Mouse (Mus musculus) hindbrain, embryonic 16.5 days (tissue): ENCODE measurements around the gene Gpank1. TPM values are rescaled to one million over a fixed set of nuclear protein-coding genes. Genes with fewer than 3 reads are reported as not detected.
"Not testable (repeated sequence)": the region's sequence is repeated elsewhere in the genome, so short reads cannot be mapped to it uniquely, and the experiment has no call there.

Experiments
- ATAC-seq: fragments of 200-750 bp; cut with Nextera tagmentation; 2 replicates; pipeline ENCODE4 v1.8.0; 2017; ENCODE audit warnings: moderate TSS enrichment, moderate library complexity
- H3K27ac ChIP-seq: fragments of 300-500 bp; sonication (generic); 2 replicates; pipeline ENCODE4 v1.5.1; 2014; ENCODE audit warnings: low read depth, mild to moderate bottlenecking, control low read depth, low read length, moderate library complexity
- H3K27me3 ChIP-seq: fragments of 300-500 bp; sonication (generic); replicated peaks from 2 replicates; pipeline ENCODE4 v1.6.1; 2014; ENCODE audit warnings: low read length; ENCODE audit not compliant: control insufficient read depth, insufficient read depth
- H3K36me3 ChIP-seq: fragments of 300-500 bp; sonication (generic); 2 replicates; pipeline ENCODE4 v1.6.1; 2014; ENCODE audit warnings: mild to moderate bottlenecking, low read length, moderate library complexity, mixed read lengths; ENCODE audit not compliant: control insufficient read depth, insufficient read depth
- H3K4me1 ChIP-seq: fragments of 300-500 bp; sonication (generic); 2 replicates; pipeline ENCODE4 v1.6.1; 2014; ENCODE audit warnings: low read depth, low read length; ENCODE audit not compliant: control insufficient read depth, insufficient read depth
- H3K4me2 ChIP-seq: fragments of 300-500 bp; sonication (generic); 2 replicates; pipeline ENCODE4 v1.6.1; 2014; ENCODE audit warnings: mild to moderate bottlenecking, low read length, control low read depth, moderate library complexity
- H3K4me3 ChIP-seq: fragments of 300-500 bp; sonication (generic); 2 replicates; pipeline ENCODE4 v1.5.1; 2014; ENCODE audit warnings: mild to moderate bottlenecking, low read length, control low read depth, moderate library complexity
- H3K9ac ChIP-seq: fragments of 300-500 bp; sonication (generic); 2 replicates; pipeline ENCODE4 v1.6.1; 2014; ENCODE audit warnings: low read depth, mild to moderate bottlenecking, control low read depth, low read length, moderate library complexity
- H3K9me3 ChIP-seq: fragments of 300-500 bp; sonication (generic); 2 replicates; pipeline ENCODE4 v1.6.1; 2014; ENCODE audit warnings: mild to moderate bottlenecking, low read length, moderate library complexity; ENCODE audit not compliant: control insufficient read depth
- WGBS: fragments of 180-500 bp; shearing (Covaris S2); extraction: QIAGEN DNeasy Blood & Tissue Kit; methylation state at CpG from one replicate; pipeline ENCODE4 v1.1.7; 2014; 5-methylcytosine and 5-hydroxymethylcytosine counted together
- polyA plus RNA-seq: library from polyadenylated mRNA; unstranded; fragments of >200 nt; fragmentation: Nextera tagmentation; extraction: Ambion mirVana; gene quantifications from 2 replicates; pipeline ENCODE4 v1.2.1, GENCODE M21; 2015

Gpank1 gene
- polyA plus RNA-seq, 1 experiment from 2014 or later: 20.7 TPM

DNA sequence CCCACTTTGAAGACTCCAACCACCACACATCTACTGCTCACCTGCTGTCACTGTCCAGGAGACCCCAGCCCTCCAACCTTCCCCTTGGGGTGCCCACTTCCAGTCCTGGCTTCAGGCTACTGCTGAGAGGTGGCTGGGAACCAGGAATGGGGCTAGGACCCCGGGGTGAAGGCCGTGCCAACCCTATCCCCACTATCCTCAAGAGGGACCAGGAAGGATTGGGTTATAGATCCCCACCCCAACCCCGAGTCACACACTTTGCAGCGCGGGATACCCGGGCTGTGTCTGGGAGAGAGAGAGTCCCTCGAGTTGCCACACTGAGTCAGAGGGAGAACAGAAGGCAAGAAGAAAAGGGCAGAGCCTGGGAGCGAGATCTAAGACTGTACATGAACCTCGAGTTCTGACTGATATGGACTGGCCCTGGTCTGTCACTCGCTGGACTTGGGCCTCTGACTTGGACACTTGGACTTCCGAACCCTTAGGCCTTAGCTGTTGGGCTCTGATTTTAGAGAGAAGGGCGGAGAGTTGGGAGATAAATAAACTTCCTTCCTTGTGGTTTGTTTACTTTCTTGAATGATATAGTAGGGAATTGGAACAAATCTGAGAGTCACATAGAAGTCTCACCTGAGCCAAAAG, 3.1 kb downstream of the Gpank1 start:
- peaks cover 40% of the 10 kb centered on the region for H3K4me1 ChIP-seq
- H3K4me3 ChIP-seq, H3K27me3 ChIP-seq, H3K4me2 ChIP-seq, ATAC-seq, H3K36me3 ChIP-seq, H3K9ac ChIP-seq, H3K27ac ChIP-seq, H3K9me3 ChIP-seq: not testable (repeated sequence)
- 89% methylated on average over 12 of the region's 12 CpGs for WGBS

DNA sequence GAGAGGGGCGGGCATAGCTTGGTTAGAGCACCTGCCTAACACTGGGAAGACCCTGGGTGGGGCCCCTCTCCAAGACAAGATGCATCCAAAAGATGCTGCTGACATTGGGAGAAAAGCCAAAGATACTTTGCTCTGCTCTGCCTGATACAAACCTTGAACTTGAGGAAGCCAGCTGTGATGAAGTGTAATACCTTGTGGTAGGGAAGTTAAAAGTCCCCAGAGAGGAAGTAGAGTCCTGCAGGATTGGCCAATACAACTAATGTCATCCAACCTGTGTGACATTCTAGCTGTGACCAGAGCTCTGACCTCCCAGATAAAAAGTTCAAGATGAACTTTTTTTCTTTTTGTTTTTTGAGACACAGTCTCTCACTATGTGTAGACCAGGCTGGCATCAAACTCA, 3.8 kb downstream of the Gpank1 start:
- 88% methylated on average over 1 of the region's 1 CpGs for WGBS
- Histone ChIP-seq H3K4me3 (no peak overlapping the region), H3K9ac (no peak overlapping the region), H3K9me3 (no peaks in the 10 kb centered on the region), H3K27ac (no peak overlapping the region), H3K4me2 (no peak overlapping the region), H3K4me1 (peaks cover 34% of the 10 kb centered on the region), H3K27me3 (no peaks in the 10 kb centered on the region), H3K36me3 (no peaks in the 10 kb centered on the region)
- ATAC-seq: no peak

DNA sequence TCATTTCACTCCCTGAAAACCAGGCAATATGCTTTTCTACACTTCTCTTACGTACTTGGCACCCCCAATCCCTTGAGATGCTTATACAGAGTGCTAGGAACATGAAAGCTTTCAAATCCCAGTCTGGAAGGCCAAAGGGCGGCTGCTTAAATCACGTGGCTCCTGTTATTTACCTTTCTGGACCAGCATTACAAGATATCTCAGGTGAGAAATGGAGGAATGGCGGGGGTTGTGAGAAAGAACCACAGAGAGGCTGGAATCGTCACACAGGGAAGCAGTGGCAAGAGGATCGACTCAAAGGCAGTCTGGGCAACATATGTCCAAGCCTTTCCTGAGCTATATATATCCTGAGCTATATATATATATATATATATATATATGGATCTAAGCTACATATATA, 4.3 kb downstream of the Gpank1 start:
- H3K36me3 ChIP-seq: no peaks in the 10 kb centered on the region
- peak overlapping the region; percentile 82 for H3K9ac ChIP-seq
- no peak for ATAC-seq
- 36% methylated on average over 6 of the region's 6 CpGs for WGBS
- peak overlapping the region; percentile 76 for H3K27ac ChIP-seq
- H3K4me3 ChIP-seq: peak overlapping the region; percentile 67
- H3K4me2 ChIP-seq: peak overlapping the region; percentile 80
- H3K4me1 ChIP-seq: peaks cover 29% of the 10 kb centered on the region
- H3K9me3 ChIP-seq: no peaks in the 10 kb centered on the region
- H3K27me3 ChIP-seq: no peaks in the 10 kb centered on the region

DNA sequence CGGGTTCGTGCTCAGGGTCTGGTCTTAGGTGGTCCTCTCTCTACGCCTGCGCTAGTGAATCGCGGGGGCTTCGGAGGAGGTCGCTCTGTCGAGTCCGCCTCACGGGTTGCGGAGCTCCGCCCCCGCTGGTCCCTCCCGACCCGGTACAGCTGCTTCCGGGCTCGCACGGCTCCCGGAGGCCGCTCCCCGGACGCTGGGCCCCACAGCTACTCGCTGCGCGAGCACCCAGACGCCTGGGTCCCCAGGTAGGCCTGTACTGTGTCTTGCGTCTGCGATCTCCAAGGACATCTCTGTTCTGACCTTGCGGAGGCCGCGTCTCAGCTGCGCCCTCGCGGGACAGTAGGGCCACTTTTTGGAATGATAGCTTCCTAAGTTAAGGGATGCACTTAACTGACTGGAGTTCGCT, 5.0 kb downstream of the Gpank1 start, which contains the start of gene D17H6S53E:
D17H6S53E (plus strand) TSS at position 168 of the 406 bp plus-strand sequence.
- Histone ChIP-seq H3K4me3 (peak within 1 kb of the TSS; percentile 67), H3K9ac (peak within 1 kb of the TSS; percentile 82), H3K9me3 (no peaks in the 10 kb centered on the region), H3K4me1 (peaks cover 29% of the 10 kb centered on the region), H3K27ac (peak within 1 kb of the TSS; percentile 76), H3K36me3 (no peaks in the 10 kb centered on the region), H3K4me2 (peak within 1 kb of the TSS; percentile 80), H3K27me3 (no peaks in the 10 kb centered on the region)
- peak; percentile 58 for ATAC-seq
- WGBS: under 1% methylated on average over 36 of the region's 36 CpGs

DNA sequence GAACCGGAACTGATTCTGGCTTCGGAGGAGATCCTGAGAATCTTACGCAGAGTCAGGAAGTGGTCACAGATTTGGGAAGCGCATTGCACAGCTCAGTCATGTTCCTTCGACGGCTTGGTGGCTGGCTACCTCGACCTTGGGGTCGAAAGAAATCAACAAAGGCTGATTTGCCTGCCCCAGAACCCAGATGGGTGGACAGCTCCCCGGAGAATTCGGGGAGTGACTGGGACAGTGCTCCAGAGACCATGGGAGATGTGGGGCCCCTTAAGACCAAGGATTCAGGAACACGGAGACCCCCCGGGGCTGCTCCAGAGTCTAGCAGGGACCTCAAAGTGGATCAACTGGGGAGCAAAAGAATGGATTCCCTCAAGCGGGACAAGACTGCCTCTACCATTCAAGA, 5.8 kb downstream of the Gpank1 start:
- Histone ChIP-seq H3K36me3 (no peaks in the 10 kb centered on the region), H3K4me1 (peaks cover 29% of the 10 kb centered on the region), H3K9ac (peak overlapping the region; percentile 82), H3K9me3 (no peaks in the 10 kb centered on the region), H3K27ac (no peak overlapping the region), H3K27me3 (no peaks in the 10 kb centered on the region), H3K4me3 (peak overlapping the region; percentile 67), H3K4me2 (peak overlapping the region; percentile 80)
- 72% methylated on average over 13 of the region's 13 CpGs for WGBS
- no peak for ATAC-seq

DNA sequence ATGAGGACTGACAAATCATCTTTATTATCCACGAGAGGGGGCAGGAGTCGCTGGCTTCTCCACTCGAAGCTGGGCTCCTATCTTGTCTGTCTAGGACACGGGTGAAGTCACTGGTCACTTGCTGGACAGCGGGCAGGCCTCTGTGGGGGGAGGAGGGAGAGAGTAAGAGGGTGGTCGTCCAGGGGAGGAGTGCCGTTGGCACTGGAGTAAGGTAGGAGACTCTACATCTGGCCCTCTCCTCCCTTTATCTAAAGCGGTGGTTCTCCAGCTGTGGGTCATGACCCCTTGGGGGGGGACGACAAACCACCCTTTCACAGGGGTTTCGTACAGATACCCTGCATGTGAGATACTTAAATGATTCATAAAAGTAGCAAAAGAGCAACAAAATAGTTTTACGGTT, 7.7 kb downstream of the Gpank1 start:
- WGBS: 68% methylated on average over 11 of the region's 11 CpGs
- H3K36me3 ChIP-seq: no peaks in the 10 kb centered on the region

DNA sequence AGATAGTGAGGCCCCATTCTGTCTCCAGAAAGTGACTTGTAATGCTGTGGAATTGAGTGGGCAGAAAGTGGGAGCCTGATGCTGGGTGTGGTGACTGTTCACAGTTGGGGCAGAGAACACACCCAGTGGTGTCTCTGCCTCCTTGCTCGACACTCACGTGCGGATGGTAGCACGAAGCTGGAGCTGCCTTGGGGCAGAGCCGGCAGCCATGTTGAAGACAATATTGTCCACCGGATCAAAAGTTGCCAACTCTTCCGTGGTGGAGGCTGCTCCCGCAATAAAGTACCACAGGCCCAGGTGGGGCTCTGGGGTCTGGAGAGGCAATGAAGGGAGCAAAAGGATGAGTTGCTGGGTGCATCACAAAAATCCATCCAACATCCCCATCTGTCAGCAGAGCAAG, 9.8 kb downstream of the Gpank1 start:
- Histone ChIP-seq H3K27me3 (no peaks in the 10 kb centered on the region), H3K4me2 (no peak overlapping the region), H3K27ac (no peak overlapping the region), H3K4me3 (no peak overlapping the region), H3K9ac (no peak overlapping the region), H3K9me3 (no peaks in the 10 kb centered on the region), H3K36me3 (no peaks in the 10 kb centered on the region), H3K4me1 (peaks cover 16% of the 10 kb centered on the region)
- 89% methylated on average over 8 of the region's 8 CpGs for WGBS
- no peak for ATAC-seq

More for the DNA sequence above, 7.7 kb downstream of the Gpank1 start:
- Histone ChIP-seq H3K27ac (no peak overlapping the region), H3K4me1 (peaks cover 22% of the 10 kb centered on the region), H3K9ac (no peak overlapping the region), H3K27me3 (no peaks in the 10 kb centered on the region), H3K4me2 (no peak overlapping the region), H3K9me3 (no peaks in the 10 kb centered on the region), H3K4me3 (no peak overlapping the region)
- ATAC-seq: no peak

DNA sequence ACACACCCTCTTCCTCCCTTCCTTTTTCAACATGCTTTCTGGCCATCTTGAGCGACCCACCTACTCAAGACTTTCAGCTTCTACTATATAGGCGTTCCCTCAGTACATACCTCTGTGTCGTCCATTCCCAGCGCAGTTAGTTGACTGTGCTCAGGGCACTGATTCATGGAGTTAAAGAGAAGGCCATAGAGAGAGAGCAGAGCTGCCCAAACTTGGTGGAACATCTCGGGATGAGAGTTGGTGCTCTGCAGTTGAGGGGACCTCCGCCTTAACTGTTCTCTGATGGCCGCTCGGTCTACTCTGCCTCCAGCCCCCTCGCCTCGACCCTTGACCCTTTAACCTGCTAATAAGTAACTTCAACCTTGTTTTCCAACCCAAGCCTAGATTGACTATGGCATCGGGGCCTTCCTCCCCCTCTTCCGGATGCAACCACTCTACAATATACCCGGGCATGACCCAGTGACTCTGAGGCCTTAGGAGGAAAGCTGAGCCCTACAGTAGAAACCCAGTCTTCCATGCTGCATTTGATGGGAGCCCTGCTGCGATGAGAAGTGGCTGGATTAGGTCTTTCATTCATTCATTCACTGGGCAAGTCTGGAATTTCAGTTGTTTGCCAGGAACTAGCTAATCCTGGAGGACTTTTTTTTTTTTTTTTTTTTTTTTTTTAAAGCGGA, 10.4 kb downstream of the Gpank1 start, which contains the start of gene Apom:
Apom (minus strand) TSS at position 551 of the 674 bp plus-strand sequence.
- no peak within 1 kb of the TSS for H3K4me2 ChIP-seq
- 84% methylated on average over 15 of the region's 15 CpGs for WGBS
- no peaks in the 10 kb centered on the region for H3K36me3 ChIP-seq
- peaks cover 19% of the 10 kb centered on the region for H3K4me1 ChIP-seq
- ATAC-seq: no peak
- no peak within 1 kb of the TSS for H3K4me3 ChIP-seq
- no peak within 1 kb of the TSS for H3K9ac ChIP-seq
- no peaks in the 10 kb centered on the region for H3K9me3 ChIP-seq
- no peak within 1 kb of the TSS for H3K27ac ChIP-seq
- H3K27me3 ChIP-seq: no peaks in the 10 kb centered on the region

DNA sequence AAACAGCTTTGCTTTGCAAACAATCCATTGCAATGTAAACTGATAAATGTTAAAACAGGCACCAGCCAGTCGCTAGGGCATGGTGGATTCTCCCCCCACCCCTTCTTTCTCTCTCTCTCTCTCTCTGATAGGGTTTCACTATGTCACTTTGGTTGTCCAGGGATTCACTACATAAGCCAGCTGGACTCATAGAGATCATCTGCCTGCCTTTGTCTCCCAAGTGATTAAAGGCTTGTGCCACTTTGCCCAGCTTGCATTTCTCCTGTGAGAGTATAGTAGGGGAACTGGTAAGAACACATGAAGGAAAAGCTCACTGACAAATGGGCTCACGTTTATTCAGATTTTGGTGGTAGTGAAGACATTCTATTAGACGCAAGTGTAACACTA, 10.9 kb downstream of the Gpank1 start:
- H3K9ac ChIP-seq: no peak overlapping the region
- no peak overlapping the region for H3K4me2 ChIP-seq
- H3K27me3 ChIP-seq: no peaks in the 10 kb centered on the region
- H3K27ac ChIP-seq: no peak overlapping the region
- 80% methylated on average over 3 of the region's 3 CpGs for WGBS
- H3K9me3 ChIP-seq: no peaks in the 10 kb centered on the region
- ATAC-seq: no peak
- peaks cover 19% of the 10 kb centered on the region for H3K4me1 ChIP-seq
- no peak overlapping the region for H3K4me3 ChIP-seq
- no peaks in the 10 kb centered on the region for H3K36me3 ChIP-seq
